Mouse (Mus musculus) neural tube, embryonic 14.5 days (tissue): ENCODE data around the gene Gm45808. TPM values are rescaled to one million over a fixed set of nuclear protein-coding genes. Genes with fewer than 3 reads are reported as not detected.
"Not testable (repeated sequence)": the region's sequence is repeated elsewhere in the genome, so short reads cannot be mapped to it uniquely, and the experiment has no call there.

Experiments
- ATAC-seq: fragments of 200-750 bp; cut with Nextera tagmentation; 2 replicates; pipeline ENCODE4 v1.8.0; 2017; ENCODE audit warnings: low read depth, mild to moderate bottlenecking, moderate TSS enrichment, moderate library complexity
- H3K27ac ChIP-seq: fragments of 300-500 bp; sonication (generic); 2 replicates; pipeline ENCODE4 v1.5.1; 2014; ENCODE audit warnings: low read depth, mild to moderate bottlenecking, control low read depth, low read length, moderate library complexity, mixed read lengths
- H3K27me3 ChIP-seq: fragments of 300-500 bp; sonication (generic); 2 replicates; pipeline ENCODE4 v1.6.1; 2014; ENCODE audit warnings: low read length; ENCODE audit not compliant: control insufficient read depth, insufficient read depth
- H3K36me3 ChIP-seq: fragments of 300-500 bp; sonication (generic); 2 replicates; pipeline ENCODE4 v1.6.1; 2014; ENCODE audit warnings: low read length, mixed read lengths; ENCODE audit not compliant: control insufficient read depth, insufficient read depth
- H3K4me1 ChIP-seq: fragments of 300-500 bp; sonication (generic); 2 replicates; pipeline ENCODE4 v1.6.1; 2014; ENCODE audit warnings: low read length; ENCODE audit not compliant: control insufficient read depth, insufficient read depth
- H3K4me2 ChIP-seq: fragments of 300-500 bp; sonication (generic); 2 replicates; pipeline ENCODE4 v1.6.1; 2014; ENCODE audit warnings: mild to moderate bottlenecking, low read depth, low read length, control low read depth
- H3K4me3 ChIP-seq: fragments of 300-500 bp; sonication (generic); 2 replicates; pipeline ENCODE4 v1.5.1; 2014; ENCODE audit warnings: low read depth, low read length, control low read depth, mixed read lengths
- H3K9ac ChIP-seq: fragments of 300-500 bp; sonication (generic); replicated peaks from 2 replicates; pipeline ENCODE4 v1.6.1; 2014; ENCODE audit warnings: low read depth, mild to moderate bottlenecking, control low read depth, low read length, mixed read lengths
- H3K9me3 ChIP-seq: fragments of 300-500 bp; sonication (generic); 2 replicates; pipeline ENCODE4 v1.6.1; 2016; ENCODE audit warnings: low read length; ENCODE audit not compliant: control insufficient read depth
- WGBS: fragments of 180-500 bp; shearing (Covaris S2); extraction: QIAGEN DNeasy Blood & Tissue Kit; methylation state at CpG from one replicate; pipeline ENCODE4 v1.1.7; 2014; 5-methylcytosine and 5-hydroxymethylcytosine counted together
- polyA plus RNA-seq: library from polyadenylated mRNA; unstranded; fragments of >200 nt; fragmentation: Nextera tagmentation; extraction: Ambion mirVana; gene quantifications from 2 replicates; pipeline ENCODE4 v1.2.1, GENCODE M21; 2014

The Gm45808 gene
- polyA plus RNA-seq, 1 experiment from 2014 or later = not detected

DNA sequence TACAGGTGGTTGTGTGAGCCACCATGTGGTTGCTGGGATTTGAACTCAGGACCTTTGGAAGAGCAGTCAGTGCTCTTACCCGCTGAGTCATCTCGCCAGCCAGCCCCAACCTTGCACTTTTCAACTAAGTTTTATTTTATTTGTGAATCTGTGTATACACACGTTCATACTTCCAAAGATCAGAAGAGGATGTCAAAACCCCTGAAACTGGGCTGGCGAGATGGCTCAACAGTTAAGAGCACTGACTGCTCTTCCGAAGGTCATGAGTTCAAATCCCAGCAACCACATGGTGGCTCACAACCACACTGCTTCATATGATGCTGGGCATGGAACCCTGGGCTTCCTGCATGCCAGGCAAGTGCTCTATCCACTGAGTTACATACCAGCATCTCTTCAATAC is 1.6 kb downstream of the Gm45808 start:
- H3K4me2 ChIP-seq, H3K9me3 ChIP-seq, H3K27me3 ChIP-seq, ATAC-seq, H3K36me3 ChIP-seq, H3K27ac ChIP-seq, H3K4me1 ChIP-seq, H3K9ac ChIP-seq, H3K4me3 ChIP-seq: not testable (repeated sequence)
- 97% methylated on average over 5 of the region's 5 CpGs for WGBS

DNA sequence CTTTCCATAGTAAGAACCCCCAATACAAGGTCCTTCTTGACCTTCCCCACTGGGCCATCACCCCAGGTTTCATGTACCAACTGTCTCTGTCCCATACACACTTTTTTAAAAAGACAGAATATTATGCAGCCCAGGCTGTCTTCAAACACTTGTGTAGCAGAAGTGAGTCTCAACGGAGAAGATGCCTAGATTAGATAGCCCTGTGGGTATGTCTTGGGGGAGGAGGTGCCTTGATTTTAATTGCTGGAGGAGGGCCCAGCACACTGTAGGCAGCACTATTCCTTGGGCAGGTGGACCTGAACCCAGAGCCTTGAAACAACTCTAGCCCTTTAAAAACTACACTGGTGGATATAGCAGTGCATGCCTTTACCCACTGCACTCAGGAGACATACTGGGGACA is 4.4 kb downstream of the Gm45808 start:
- Histone ChIP-seq H3K27ac (no peak overlapping the region), H3K36me3 (no peaks in the 10 kb centered on the region), H3K4me2 (no peak overlapping the region), H3K9me3 (no peaks in the 10 kb centered on the region), H3K4me3 (no peak overlapping the region), H3K27me3 (no peaks in the 10 kb centered on the region), H3K9ac (no peak overlapping the region), H3K4me1 (no peaks in the 10 kb centered on the region)
- no peak for ATAC-seq
- 82% methylated on average over 1 of the region's 1 CpGs for WGBS

DNA sequence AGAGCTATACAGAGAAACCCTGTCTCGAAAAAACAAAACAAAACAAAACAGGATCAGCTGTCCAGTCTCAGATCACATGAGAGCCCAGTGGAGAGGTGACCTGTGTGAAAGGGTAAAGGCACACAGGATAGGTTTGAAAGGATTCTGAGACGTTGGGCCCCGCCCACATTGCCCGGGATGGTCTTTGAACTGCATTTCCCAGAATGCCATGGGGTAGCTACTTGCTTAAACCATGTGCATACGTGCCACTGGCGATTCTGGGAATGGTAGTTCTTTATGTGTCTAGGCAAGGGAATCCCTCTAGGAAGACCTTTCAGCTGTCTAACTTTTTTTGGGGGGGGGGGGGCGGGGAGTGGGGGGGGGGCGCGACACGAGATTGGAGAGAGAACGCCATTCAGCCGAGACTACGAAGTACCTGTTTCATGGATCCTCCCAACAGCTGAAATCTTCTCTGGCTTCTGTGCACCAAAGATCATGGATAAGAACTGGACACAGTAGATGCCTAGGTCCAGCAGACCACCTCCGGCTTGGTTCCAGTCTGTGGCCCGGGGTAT is 5.2 kb downstream of the Gm45808 start, which contains the start of gene Tulp2:
Tulp2 (plus strand) TSS at position 504 of the 554 bp plus-strand sequence.
- no peaks in the 10 kb centered on the region for H3K27me3 ChIP-seq
- ATAC-seq = peak; percentile 91
- no peaks in the 10 kb centered on the region for H3K4me1 ChIP-seq
- WGBS = 54% methylated on average over 15 of the region's 15 CpGs
- no peak within 1 kb of the TSS for H3K4me3 ChIP-seq
- no peaks in the 10 kb centered on the region for H3K36me3 ChIP-seq
- H3K9ac ChIP-seq = no peak within 1 kb of the TSS
- no peaks in the 10 kb centered on the region for H3K9me3 ChIP-seq
- no peak within 1 kb of the TSS for H3K4me2 ChIP-seq
- H3K27ac ChIP-seq = no peak within 1 kb of the TSS

DNA sequence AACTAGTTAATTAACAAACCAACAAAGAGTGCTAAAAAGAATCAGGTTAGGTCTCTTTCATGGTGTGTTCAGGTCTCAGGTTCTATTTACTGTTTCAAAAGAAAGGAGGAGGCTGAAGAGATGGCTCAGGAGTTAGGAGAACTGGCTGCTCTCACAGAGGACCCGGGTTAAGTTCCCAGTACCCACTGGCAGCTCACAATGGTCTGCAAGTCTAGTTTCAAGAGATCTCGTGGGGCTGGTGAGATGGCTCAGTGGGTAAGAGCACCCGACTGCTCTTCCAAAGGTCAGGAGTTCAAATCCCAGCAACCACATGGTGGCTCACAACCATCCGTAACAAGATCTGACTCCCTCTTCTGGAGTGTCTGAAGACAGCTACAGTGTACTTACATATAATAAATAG is 6.3 kb downstream of the Gm45808 start:
- not testable (repeated sequence) for H3K9ac ChIP-seq, H3K4me1 ChIP-seq, H3K4me2 ChIP-seq, H3K27me3 ChIP-seq, H3K9me3 ChIP-seq, H3K36me3 ChIP-seq, H3K4me3 ChIP-seq, ATAC-seq, H3K27ac ChIP-seq
- WGBS = 82% methylated on average over 3 of the region's 4 CpGs

DNA sequence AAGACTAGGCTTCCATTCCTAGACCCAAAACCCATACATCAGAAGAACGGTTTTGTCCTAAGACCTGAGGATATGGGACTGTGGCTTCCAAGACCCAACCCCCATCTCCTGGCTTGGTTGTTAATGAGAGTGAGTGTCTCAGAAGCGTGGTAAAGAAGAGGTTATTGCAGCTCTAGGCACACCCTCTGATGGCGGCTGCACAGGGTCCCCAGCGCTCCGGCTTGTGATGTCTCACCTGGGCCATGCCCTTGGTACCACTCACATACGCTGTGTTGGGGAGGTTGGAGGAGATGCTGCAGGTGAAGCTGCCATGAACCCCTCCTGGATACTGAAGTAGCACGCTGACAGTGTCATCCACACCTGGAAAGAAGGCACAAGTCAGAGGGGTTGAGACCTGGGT is 7.8 kb downstream of the Gm45808 start:
- WGBS = 90% methylated on average over 7 of the region's 7 CpGs
- Histone ChIP-seq H3K9ac (no peak overlapping the region), H3K27me3 (no peaks in the 10 kb centered on the region), H3K4me1 (no peaks in the 10 kb centered on the region), H3K4me3 (no peak overlapping the region), H3K4me2 (no peak overlapping the region), H3K9me3 (no peaks in the 10 kb centered on the region), H3K36me3 (no peaks in the 10 kb centered on the region), H3K27ac (no peak overlapping the region)
- no peak for ATAC-seq

DNA sequence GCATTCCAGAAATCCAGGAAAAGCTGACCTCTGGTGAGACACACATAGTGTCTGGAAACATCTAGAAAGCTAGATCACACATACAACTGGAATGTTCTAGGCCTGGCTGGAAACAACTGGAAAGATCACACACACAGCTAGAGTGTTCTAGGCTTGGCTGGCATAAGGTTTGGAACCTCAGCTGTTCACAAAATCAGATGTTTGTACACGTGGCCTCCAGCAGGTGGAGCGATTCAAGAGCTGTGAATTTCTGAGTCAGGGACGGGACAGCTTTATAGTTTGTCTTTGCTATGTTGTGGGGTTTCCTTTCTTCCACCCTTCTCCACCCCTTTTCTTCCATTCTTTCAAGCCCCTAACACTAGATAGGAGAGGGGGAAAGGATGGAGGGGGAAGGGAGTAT is 9.6 kb downstream of the Gm45808 start:
- H3K4me3 ChIP-seq = no peak overlapping the region
- H3K4me1 ChIP-seq = no peaks in the 10 kb centered on the region
- no peak overlapping the region for H3K27ac ChIP-seq
- 6% methylated on average over 3 of the region's 3 CpGs for WGBS
- H3K9ac ChIP-seq = no peak overlapping the region
- H3K4me2 ChIP-seq = no peak overlapping the region
- ATAC-seq = peak; percentile 34; the same call in 1 of the 2 replicates
- no peaks in the 10 kb centered on the region for H3K27me3 ChIP-seq
- H3K9me3 ChIP-seq = no peaks in the 10 kb centered on the region
- no peaks in the 10 kb centered on the region for H3K36me3 ChIP-seq

DNA sequence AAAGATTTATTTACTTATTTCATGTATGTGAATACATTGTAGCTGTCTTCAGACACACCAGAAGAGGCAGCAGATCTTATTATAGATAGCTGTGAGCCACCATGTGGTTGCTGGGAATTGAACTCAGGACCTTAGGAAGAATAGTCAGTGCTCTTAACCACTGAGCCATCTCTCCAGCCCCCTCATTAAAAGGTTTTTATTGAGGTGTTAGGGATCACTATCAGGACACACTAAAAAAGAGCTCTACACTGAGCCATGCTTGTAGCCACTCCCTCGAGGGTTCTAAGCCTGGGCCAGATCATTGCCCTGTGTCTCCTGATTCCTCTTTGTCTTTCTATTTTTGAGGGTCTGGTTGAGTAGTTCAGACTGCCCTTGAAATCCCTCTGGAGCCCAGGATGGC is 10.2 kb downstream of the Gm45808 start:
- no peak overlapping the region for H3K4me3 ChIP-seq
- no peaks in the 10 kb centered on the region for H3K36me3 ChIP-seq
- H3K4me1 ChIP-seq = no peaks in the 10 kb centered on the region
- 65% methylated on average over 1 of the region's 1 CpGs for WGBS
- H3K9ac ChIP-seq = no peak overlapping the region
- H3K4me2 ChIP-seq = no peak overlapping the region
- H3K27ac ChIP-seq = no peak overlapping the region
- no peaks in the 10 kb centered on the region for H3K9me3 ChIP-seq
- H3K27me3 ChIP-seq = no peaks in the 10 kb centered on the region
- no peak for ATAC-seq

DNA sequence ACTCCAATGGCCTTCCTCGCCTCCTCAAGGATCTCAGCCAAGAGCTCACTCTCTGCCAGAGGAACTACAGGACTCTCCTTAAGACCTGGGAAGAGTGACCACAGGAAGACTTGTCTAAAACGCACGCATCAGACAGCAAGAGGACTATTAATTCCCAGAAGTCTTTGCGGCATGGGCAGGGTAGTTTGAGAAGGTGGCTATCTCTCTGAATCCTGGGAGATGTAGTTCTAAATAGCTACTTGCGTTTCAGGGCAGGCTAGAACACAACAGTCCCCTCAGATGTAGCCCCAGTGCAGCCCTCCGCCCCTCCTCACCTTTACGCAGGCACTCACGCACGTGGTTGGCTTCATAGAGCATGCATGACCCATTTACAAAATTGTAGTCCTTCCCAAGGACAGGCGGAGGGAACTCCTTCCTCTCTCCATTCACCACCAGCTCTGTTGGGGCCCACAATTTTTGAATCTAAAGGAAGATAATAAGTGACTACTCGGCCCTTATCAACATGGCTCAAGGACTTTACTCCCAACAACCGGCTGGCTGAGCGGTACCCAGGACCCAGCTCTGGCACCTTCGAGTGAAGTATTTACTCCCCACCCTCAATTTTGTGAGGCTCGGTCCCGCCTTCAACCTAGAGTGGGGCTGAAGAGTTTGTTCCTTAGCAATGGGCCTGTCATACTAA is 11.2 kb downstream of the Gm45808 start:
- Histone ChIP-seq H3K4me1 (no peaks in the 10 kb centered on the region), H3K4me2 (peak overlapping the region; percentile 31; the same call in 1 of the 2 replicates), H3K27ac (no peak overlapping the region), H3K9ac (no peak overlapping the region), H3K4me3 (peak overlapping the region; percentile 1; the same call in 1 of the 2 replicates), H3K9me3 (no peaks in the 10 kb centered on the region), H3K36me3 (no peaks in the 10 kb centered on the region), H3K27me3 (no peaks in the 10 kb centered on the region)
- WGBS = 74% methylated on average over 16 of the region's 16 CpGs
- ATAC-seq = no peak

DNA sequence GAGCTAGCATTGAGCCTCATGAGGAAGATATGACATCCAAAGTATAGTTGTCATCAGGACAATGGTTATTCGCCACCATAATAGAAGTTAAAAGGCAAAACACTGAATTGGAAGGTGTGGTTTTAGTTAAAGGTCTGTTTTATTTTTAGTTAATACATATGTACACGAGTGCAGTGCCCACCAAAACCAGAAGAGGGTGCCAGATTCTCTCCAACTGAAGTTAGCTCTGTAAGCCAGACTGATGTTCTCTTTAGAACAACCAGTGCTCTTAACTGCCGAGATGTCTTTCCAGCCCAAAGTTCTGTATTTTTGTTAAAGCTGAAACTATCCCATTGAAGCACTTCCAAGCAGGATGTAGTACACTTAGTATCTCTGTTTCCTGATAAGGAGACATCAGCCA is 15.7 kb downstream of the Gm45808 start:
- 7% methylated on average over 3 of the region's 3 CpGs for WGBS
- H3K36me3 ChIP-seq = no peaks in the 10 kb centered on the region
- H3K27me3 ChIP-seq = no peaks in the 10 kb centered on the region
- ATAC-seq = no peak
- no peak overlapping the region for H3K4me2 ChIP-seq
- H3K4me3 ChIP-seq = no peak overlapping the region
- no peak overlapping the region for H3K27ac ChIP-seq
- H3K9me3 ChIP-seq = no peaks in the 10 kb centered on the region
- H3K4me1 ChIP-seq = peaks cover 4% of the 10 kb centered on the region
- H3K9ac ChIP-seq = no peak overlapping the region
